Mouse (Mus musculus): ENCODE results near the gene Zfp867. TPM values are rescaled to one million over a fixed set of nuclear protein-coding genes. Genes with fewer than 3 reads are reported as not detected.

Gene Zfp867
- total and polyA plus RNA-seq, 3 experiments: 0.12 to 1.3 TPM; not detected in 1

GRCm38 (mm10) chr11:59412058-59412457, 60.2 kb downstream of the Zfp867 start:
- no peak overlapping the region for H3K4me3 ChIP-seq (ENCODE audit: control insufficient read depth in 1 of 2, insufficient read depth in 1 of 2, low read depth in 2 of 2, low read length in 2 of 2)
- TF ChIP-seq KAT2A (conservative IDR thresholded peaks at IDR 0.05; ENCODE audit: low read depth, low read length) (no peak), HCFC1 (IDR thresholded peaks at IDR 0.05; ENCODE audit: low read depth, low read length) (no peak), MAFK (IDR thresholded peaks at IDR 0.05; ENCODE audit: borderline replicate concordance, low read depth, low read length) (no peak), JUND (IDR thresholded peaks at IDR 0.05; ENCODE audit: low read depth, low read length) (no peak), MAZ (IDR thresholded peaks at IDR 0.05; ENCODE audit: low read depth, low read length) (no peak), POLR2A (IDR thresholded peaks at IDR 0.05; ENCODE audit: control insufficient read depth in 1 of 2, insufficient read depth in 1 of 2, low read depth in 1 of 2, low read length in 2 of 2, poor library complexity in 1 of 2) (no peak), E2F4 (IDR thresholded peaks at IDR 0.05; ENCODE audit: borderline replicate concordance, low read depth, low read length) (no peak), GATA1 (IDR thresholded peaks at IDR 0.05; ENCODE audit: low read depth, low read length) (no peak), RCOR1 (IDR thresholded peaks at IDR 0.05; ENCODE audit: low read depth, low read length) (no peak), ETS1 (IDR thresholded peaks at IDR 0.05; ENCODE audit: low read depth, low read length) (no peak), USF1 (IDR thresholded peaks at IDR 0.05; ENCODE audit: low read depth, low read length) (no peak)
- H3K9me3 ChIP-seq (replicated peaks; ENCODE audit: insufficient read depth, low read length): no peaks in the 10 kb centered on the region
- H3K79me2 ChIP-seq (ENCODE audit: control insufficient read depth, insufficient read depth, low read length, poor library complexity): no peaks in the 10 kb centered on the region; the same call in 1 of the 2 replicates
- no peaks in the 10 kb centered on the region for H3K27me3 ChIP-seq (ENCODE audit: control insufficient read depth in 1 of 2, insufficient read depth in 2 of 2, low read length in 2 of 2)
- no peak for DNase-seq (ENCODE audit: low read depth, low spot score)
- H3K36me3 ChIP-seq (ENCODE audit: control insufficient read depth in 1 of 2, insufficient read depth in 2 of 2, low read length in 2 of 2): peaks cover 7 to 8% of the 10 kb centered on the region in 2 experiments; a peak in 3 of 4 replicates
- H3K4me1 ChIP-seq (ENCODE audit: control insufficient read depth in 1 of 2, insufficient read depth in 2 of 2, low read length in 2 of 2): peaks cover 6 to 8% of the 10 kb centered on the region in 2 experiments; a peak in 3 of 4 replicates
- no peak overlapping the region for H3K27ac ChIP-seq (ENCODE audit: control insufficient read depth, low read depth, low read length)
- H3K9ac ChIP-seq (ENCODE audit: control insufficient read depth, low read depth, low read length, poor library complexity, severe bottlenecking): no peak overlapping the region

Other genes starting within 250 kb of the Zfp867 start
- gene Arf1, start 244.2 kb downstream of the Zfp867 start, total RNA-seq (2012; rRNA removed): 541 and 555 TPM in 2 replicates
- 100 to 1,000 TPM in 1 of 2 experiments, not detected in 1; 617 TPM for gene Arf1, start 244.2 kb downstream of the Zfp867 start, polyA plus RNA-seq (2012; ENCODE audit: insufficient read depth in 1 of 2, insufficient read length in 2 of 2, low read depth in 1 of 2, low replicate concordance in 2 of 2, missing spikeins in 1 of 2)
- not detected in 2 replicates for gene Wnt3a, start 181.7 kb downstream of the Zfp867 start, total RNA-seq (2012; rRNA removed)
- not detected for gene Wnt3a, start 181.7 kb downstream of the Zfp867 start, polyA plus RNA-seq (2012; ENCODE audit: insufficient read depth in 1 of 2, insufficient read length in 2 of 2, low read depth in 1 of 2, low replicate concordance in 2 of 2, missing spikeins in 1 of 2)
- gene Wnt9a, start 165.5 kb downstream of the Zfp867 start, total RNA-seq (2012; rRNA removed): not detected in 2 replicates
- not detected for gene Wnt9a, start 165.5 kb downstream of the Zfp867 start, polyA plus RNA-seq (2012; ENCODE audit: insufficient read depth in 1 of 2, insufficient read length in 2 of 2, low read depth in 1 of 2, low replicate concordance in 2 of 2, missing spikeins in 1 of 2)
- gene Prss38, start 96.8 kb downstream of the Zfp867 start, total RNA-seq (2012; rRNA removed): not detected in 2 replicates
- not detected for gene Prss38, start 96.8 kb downstream of the Zfp867 start, polyA plus RNA-seq (2012; ENCODE audit: insufficient read depth in 1 of 2, insufficient read length in 2 of 2, low read depth in 1 of 2, low replicate concordance in 2 of 2, missing spikeins in 1 of 2)
- gene Jmjd4, start 22.4 kb downstream of the Zfp867 start, total RNA-seq (2012; rRNA removed): 14.3 and 18.1 TPM in 2 replicates
- gene Jmjd4, start 22.4 kb downstream of the Zfp867 start, polyA plus RNA-seq (2012; ENCODE audit: insufficient read depth in 1 of 2, insufficient read length in 2 of 2, low read depth in 1 of 2, low replicate concordance in 2 of 2, missing spikeins in 1 of 2): 10 to 100 TPM in 1 of 2 experiments, not detected in 1; 14.5 TPM
- 51.0 and 54.1 TPM in 2 replicates for gene Snap47, start 21.3 kb downstream of the Zfp867 start, total RNA-seq (2012; rRNA removed)
- 10 to 100 TPM in 1 of 2 experiments, not detected in 1; 57.9 TPM for gene Snap47, start 21.3 kb downstream of the Zfp867 start, polyA plus RNA-seq (2012; ENCODE audit: insufficient read depth in 1 of 2, insufficient read length in 2 of 2, low read depth in 1 of 2, low replicate concordance in 2 of 2, missing spikeins in 1 of 2)
- 31.7 and 31.8 TPM in 2 replicates for gene Zkscan17, start 54.3 kb upstream of the Zfp867 start, total RNA-seq (2012; rRNA removed)
- 10 to 100 TPM in 1 of 2 experiments, not detected in 1; 49.6 TPM for gene Zkscan17, start 54.3 kb upstream of the Zfp867 start, polyA plus RNA-seq (2012; ENCODE audit: insufficient read depth in 1 of 2, insufficient read length in 2 of 2, low read depth in 1 of 2, low replicate concordance in 2 of 2, missing spikeins in 1 of 2)
- gene Nlrp3, start 69.1 kb upstream of the Zfp867 start, total RNA-seq (2012; rRNA removed): not detected in 2 replicates
- gene Nlrp3, start 69.1 kb upstream of the Zfp867 start, polyA plus RNA-seq (2012; ENCODE audit: insufficient read depth in 1 of 2, insufficient read length in 2 of 2, low read depth in 1 of 2, low replicate concordance in 2 of 2, missing spikeins in 1 of 2): not detected
- not detected in 2 replicates for gene Olfr222, start 103.8 kb upstream of the Zfp867 start, total RNA-seq (2012; rRNA removed)
- not detected for gene Olfr222, start 103.8 kb upstream of the Zfp867 start, polyA plus RNA-seq (2012; ENCODE audit: insufficient read depth in 1 of 2, insufficient read length in 2 of 2, low read depth in 1 of 2, low replicate concordance in 2 of 2, missing spikeins in 1 of 2)
- not detected in 2 replicates for gene Olfr223, start 120.8 kb upstream of the Zfp867 start, total RNA-seq (2012; rRNA removed)
- gene Olfr223, start 120.8 kb upstream of the Zfp867 start, polyA plus RNA-seq (2012; ENCODE audit: insufficient read depth in 1 of 2, insufficient read length in 2 of 2, low read depth in 1 of 2, low replicate concordance in 2 of 2, missing spikeins in 1 of 2): not detected
- 131 and 142 TPM in 2 replicates for gene Mprip, start 188.8 kb upstream of the Zfp867 start, total RNA-seq (2012; rRNA removed)
- 100 to 1,000 TPM; 103 to 174 TPM for gene Mprip, start 188.8 kb upstream of the Zfp867 start, polyA plus RNA-seq (2012; ENCODE audit: insufficient read depth in 1 of 2, insufficient read length in 2 of 2, low read depth in 1 of 2, low replicate concordance in 2 of 2, missing spikeins in 1 of 2)

Data from MEL (cell line).